Mouse (Mus musculus) adrenal gland, postnatal 4 days (tissue): ENCODE measurements at regions not wholly inside any gene's neighbourhood (a gene's known extent, or its start where the extent isn't known, plus 50 kb on each side); places are given as distances from the start of the nearest gene placed in this dataset.
"Not testable (repeated sequence)": the region's sequence is repeated elsewhere in the genome, so short reads cannot be mapped to it uniquely, and the experiment has no call there.

ENCODE experiments used
- DNase-seq, 2 experiments: peaks; one replicate each; pipeline ENCODE4 v3.0.0; 2021 to 2022; ENCODE audit warnings: low spot score in 2 of 2, mixed read lengths in 2 of 2

GRCm38 (mm10) chr11:40159161-40159560, 535.8 kb downstream of the Mat2b start:
- not testable (repeated sequence) for DNase-seq

- peak; percentile 3 to 4 for DNase-seq
These were observed 545.7 kb downstream of the Mat2b start for GRCm38 (mm10) chr11:40149312-40149711.

GRCm38 (mm10) chr11:40137803-40138202, 557.2 kb downstream of the Mat2b start:
- DNase-seq, result no peak

- DNase-seq, result no peak
These were observed 592.4 kb downstream of the Mat2b start for GRCm38 (mm10) chr11:40102613-40103012.

GRCm38 (mm10) chr11:40074317-40074716, 620.7 kb downstream of the Mat2b start:
- DNase-seq, result no peak

- no peak for DNase-seq
These were observed 644.5 kb downstream of the Mat2b start for GRCm38 (mm10) chr11:40050503-40050902.

- DNase-seq, result no peak
These were observed 667.5 kb downstream of the Mat2b start for GRCm38 (mm10) chr11:40027511-40027910.

GRCm38 (mm10) chr11:39999483-39999882, 695.5 kb downstream of the Mat2b start:
- no peak for DNase-seq

- DNase-seq, result no peak
These were observed 696.4 kb downstream of the Mat2b start for GRCm38 (mm10) chr11:39998612-39999011.

- no peak for DNase-seq
These were observed 722.4 kb downstream of the Mat2b start for GRCm38 (mm10) chr11:39972585-39972984.

GRCm38 (mm10) chr11:39963705-39964104, 731.3 kb downstream of the Mat2b start:
- no peak for DNase-seq

GRCm38 (mm10) chr11:39954426-39954825, 740.6 kb downstream of the Mat2b start:
- DNase-seq, result no peak

- no peak for DNase-seq
These were observed 750.8 kb downstream of the Mat2b start for GRCm38 (mm10) chr11:39944196-39944595.

- no peak for DNase-seq
These were observed 760.8 kb downstream of the Mat2b start for GRCm38 (mm10) chr11:39934216-39934615.

- DNase-seq, result no peak
These were observed 771.0 kb downstream of the Mat2b start for GRCm38 (mm10) chr11:39923977-39924527.

GRCm38 (mm10) chr11:39917716-39918347, 777.2 kb downstream of the Mat2b start:
- no peak for DNase-seq

GRCm38 (mm10) chr11:39899644-39900225, 795.3 kb downstream of the Mat2b start:
- no peak for DNase-seq

- DNase-seq, result no peak
These were observed 811.7 kb downstream of the Mat2b start for GRCm38 (mm10) chr11:39883305-39883704.

- DNase-seq, result no peak
These were observed 826.5 kb downstream of the Mat2b start for GRCm38 (mm10) chr11:39868451-39868979.
